Mouse (Mus musculus): Measurements from ENCODE around the gene Clasrp. TPM values are rescaled to one million over a fixed set of nuclear protein-coding genes. Genes with fewer than 3 reads are reported as not detected.

The Clasrp gene
- total RNA-seq, 2 experiments from 2014 or later = 78.0 to 81.5 TPM

DNA sequence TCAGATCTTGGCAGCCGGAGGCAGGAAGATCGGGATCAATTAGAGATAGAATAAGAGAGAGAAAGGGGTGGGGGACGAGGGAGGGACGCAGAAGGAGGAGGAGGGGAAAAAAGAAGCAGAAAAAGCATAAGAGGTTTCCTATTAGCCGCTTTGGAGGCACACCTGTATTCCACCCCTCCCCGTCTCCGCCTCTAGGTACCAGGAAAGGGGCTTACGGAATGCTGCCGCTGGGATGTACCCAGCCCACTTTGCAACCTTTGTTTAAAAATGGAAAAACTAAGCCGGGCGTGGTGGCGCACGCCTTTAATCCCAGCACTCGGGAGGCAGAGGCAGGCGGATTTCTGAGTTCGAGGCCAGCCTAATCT, 30.5 kb downstream of the Clasrp start:
- no peak for DNase-seq (ENCODE audit: extremely low spot score in 1 of 2, low spot score in 2 of 2)
- intact Hi-C loops (cut with DNase I) = loop anchor here (5.0 kb wide), 1 partner anchor 166 kb away; no protein-coding TSS in a partner anchor

DNA sequence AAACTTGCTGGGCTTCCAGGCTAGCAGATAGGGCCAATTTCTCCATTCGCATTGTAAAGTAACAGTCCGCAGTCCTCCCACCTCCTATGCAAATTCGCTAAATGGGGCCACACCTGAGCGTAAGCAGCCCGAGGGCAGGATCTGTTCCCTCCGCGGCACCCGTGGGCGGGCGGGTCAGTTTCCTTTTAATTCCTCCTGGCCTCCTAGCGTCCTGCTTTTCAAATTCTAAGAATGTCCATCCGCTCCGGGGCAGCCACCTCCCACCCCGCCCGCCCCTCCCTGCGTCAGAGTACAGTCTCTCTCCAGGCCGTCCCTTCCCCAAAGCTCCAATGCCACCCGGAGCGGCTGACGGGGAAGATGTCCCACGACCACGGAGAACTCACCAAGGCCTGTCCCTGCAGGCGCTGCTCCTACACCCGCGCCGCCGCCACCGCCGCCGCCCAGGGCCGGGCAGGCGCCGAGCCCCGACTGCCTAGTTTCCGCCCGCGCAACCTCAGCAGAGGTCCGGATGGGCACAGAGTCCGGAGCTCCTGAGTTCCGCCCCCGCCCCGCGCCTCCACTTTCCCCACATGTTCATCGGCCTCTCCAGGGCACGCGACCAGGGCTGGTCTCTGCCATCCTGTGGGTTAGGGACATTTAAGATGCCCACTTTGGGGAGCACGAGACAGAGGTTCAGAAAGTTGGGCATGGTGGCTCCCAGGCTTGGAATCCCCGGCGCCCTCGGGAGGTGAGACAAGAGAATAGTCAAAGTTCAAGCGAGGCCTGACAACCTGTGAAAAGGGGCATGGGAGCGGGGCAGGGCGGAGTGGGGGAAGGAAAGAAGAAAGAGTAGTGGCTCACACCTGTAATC, 31.1 kb downstream of the Clasrp start:
- intact Hi-C loops (cut with DNase I) = loop anchor here (5.0 kb wide), 1 partner anchor 166 kb away; no protein-coding TSS in a partner anchor
- DNase-seq (ENCODE audit: extremely low spot score in 1 of 2, low spot score in 2 of 2) = peak; percentile 56 to 88

DNA sequence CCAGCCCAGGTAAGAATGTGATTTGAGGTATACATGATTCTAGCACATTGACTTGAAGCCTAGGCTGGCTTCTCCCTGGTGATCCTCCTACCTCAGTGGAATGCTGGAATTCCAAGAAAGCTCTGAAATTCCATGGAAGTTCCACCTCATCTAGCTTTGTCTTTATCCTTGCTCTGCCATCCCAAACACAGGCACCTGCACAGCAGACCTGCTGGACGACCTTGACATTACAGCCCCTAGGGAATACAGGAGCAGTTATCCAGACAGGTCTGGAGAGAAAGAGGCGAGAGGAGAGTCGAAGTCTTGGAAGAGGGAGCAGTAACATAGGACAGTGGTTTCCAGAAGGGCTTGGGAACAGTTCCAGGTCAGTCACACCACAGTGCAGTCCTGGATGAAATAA, 34.6 kb downstream of the Clasrp start:
- intact Hi-C loops (cut with DNase I) = loop anchor here (5.0 kb wide), 1 partner anchor 162 kb away; no protein-coding TSS in a partner anchor

DNA sequence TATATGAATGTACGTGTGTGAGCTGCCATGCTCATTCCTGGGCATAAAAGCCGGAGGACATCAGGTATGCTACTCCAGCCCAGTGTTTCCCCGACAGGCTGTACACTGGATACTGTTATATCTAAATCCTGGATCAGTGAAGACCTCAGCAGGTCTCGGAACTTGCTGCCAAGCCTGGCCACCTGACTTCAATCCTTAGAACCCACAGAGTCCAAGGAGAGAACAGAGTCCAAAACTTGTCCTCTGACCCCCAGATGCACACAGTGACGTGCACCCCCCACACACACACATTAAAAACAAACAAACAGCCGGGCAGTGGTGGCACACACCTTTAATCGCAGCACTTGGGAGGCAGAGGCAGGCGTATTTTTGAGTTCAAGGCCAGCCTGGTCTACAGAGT, 36.9 kb downstream of the Clasrp start:
- intact Hi-C loops (cut with DNase I) = no loop called here

More for the DNA sequence above, 34.6 kb downstream of the Clasrp start:
- DNase-seq (ENCODE audit: extremely low spot score in 1 of 2, low spot score in 2 of 2) = no peak

DNA sequence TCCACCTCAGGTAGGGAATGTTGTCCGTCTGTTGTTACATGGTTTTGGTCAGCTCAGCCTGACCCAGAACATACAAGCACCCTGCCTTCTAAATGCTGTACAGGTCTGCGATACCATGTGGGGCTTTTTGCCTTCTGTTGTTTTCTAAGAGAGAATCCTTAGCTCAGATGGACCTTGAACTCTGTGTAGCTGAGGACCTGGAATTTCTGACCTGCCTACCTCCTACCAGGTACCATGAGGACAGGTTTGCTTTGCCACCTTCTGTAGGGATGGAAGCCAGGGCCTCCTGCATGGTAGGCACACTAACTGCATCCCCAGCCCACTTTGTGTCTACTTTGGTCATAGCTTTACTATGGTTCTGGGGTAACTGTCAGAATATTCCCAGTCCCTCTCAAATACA, 38.5 kb downstream of the Clasrp start:
- intact Hi-C loops (cut with DNase I) = no loop called here
- DNase-seq (ENCODE audit: extremely low spot score in 1 of 2, low spot score in 2 of 2) = no peak

More for the DNA sequence above, 36.9 kb downstream of the Clasrp start:
- no peak for DNase-seq (ENCODE audit: extremely low spot score in 1 of 2, low spot score in 2 of 2)

DNA sequence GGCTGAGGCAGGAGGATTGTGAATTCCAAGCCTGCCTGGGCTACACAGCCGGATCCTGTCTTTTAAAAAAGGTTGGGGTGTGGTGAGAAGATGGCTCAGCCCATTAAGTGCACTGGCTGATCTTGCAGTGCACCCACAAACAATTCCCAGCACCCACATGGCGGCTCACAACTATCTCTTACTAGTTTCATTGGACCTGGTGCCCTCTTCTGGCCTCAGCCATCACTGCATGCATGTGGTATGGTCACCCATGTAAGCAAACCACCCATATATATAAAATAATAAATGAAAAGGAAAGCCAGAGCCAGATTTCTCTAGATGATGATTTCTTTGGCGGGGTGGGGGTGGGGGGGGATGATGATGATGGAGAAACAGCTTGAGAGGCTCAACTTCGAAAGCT, 39.8 kb downstream of the Clasrp start:
- intact Hi-C loops (cut with DNase I) = no loop called here
- no peak for DNase-seq (ENCODE audit: extremely low spot score in 1 of 2, low spot score in 2 of 2)

DNA sequence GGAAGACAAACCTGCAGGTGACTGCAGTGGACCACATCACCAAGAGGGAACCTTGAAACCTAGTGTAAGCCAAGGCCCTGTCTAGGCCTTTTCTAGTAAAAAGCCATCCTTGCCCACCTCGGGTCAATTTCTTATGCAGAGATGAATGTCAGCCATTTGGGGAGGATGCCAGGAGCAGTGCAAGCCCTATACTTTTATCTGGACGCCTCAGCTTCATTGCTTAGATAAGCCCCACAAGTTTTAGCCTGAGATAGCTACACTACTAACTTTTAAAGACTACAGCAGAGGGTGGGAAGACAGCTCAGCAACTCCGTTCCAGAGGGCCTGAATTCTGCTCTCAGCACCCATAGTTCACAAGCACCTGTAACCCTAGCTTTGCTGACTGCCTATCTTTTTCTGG, 40.4 kb downstream of the Clasrp start:
- intact Hi-C loops (cut with DNase I) = no loop called here

DNA sequence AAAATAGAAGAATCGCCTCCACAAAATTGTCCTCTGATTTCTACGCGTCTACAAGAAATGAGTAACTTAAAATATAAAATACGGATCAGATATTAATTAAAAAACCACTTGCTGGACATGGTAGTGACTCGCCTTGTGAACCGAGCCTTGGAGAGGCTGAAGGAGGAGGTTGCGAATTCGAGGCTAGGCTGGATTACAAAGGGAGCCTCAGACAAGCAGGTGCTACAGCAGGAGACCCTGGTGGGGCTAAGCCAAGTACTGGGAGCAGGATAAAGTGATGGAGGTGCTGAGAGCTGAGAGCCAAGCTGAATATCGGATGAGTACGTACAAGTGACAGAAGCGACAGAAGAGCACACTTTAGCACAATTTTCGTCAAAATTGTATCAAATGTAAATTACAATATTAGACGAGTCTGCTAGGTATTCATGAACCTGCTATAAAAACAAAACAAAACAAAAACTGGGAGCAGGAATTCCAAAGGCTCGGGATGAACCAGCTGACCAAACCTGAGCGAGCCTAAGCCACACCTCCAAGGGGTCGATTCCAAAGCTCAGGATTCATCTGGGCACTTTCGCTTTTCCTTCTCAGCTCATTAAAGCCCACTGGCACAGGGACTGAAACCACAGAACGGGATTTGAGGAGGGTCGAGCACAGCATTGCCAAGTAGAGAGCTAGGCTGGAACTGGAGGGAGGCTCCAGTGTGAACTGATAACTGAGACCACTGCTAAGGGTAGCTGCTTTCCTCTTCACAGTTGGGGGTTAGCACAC, 41.5 kb downstream of the Clasrp start, which contains the start of gene Ppp1r37:
Gene Ppp1r37, minus strand, starts transcription at position 434 of the 768 bp plus-strand sequence.
- intact Hi-C loops (cut with DNase I) = no loop called here

More for the DNA sequence above, 40.4 kb downstream of the Clasrp start:
- no peak for DNase-seq (ENCODE audit: extremely low spot score in 1 of 2, low spot score in 2 of 2)

DNA sequence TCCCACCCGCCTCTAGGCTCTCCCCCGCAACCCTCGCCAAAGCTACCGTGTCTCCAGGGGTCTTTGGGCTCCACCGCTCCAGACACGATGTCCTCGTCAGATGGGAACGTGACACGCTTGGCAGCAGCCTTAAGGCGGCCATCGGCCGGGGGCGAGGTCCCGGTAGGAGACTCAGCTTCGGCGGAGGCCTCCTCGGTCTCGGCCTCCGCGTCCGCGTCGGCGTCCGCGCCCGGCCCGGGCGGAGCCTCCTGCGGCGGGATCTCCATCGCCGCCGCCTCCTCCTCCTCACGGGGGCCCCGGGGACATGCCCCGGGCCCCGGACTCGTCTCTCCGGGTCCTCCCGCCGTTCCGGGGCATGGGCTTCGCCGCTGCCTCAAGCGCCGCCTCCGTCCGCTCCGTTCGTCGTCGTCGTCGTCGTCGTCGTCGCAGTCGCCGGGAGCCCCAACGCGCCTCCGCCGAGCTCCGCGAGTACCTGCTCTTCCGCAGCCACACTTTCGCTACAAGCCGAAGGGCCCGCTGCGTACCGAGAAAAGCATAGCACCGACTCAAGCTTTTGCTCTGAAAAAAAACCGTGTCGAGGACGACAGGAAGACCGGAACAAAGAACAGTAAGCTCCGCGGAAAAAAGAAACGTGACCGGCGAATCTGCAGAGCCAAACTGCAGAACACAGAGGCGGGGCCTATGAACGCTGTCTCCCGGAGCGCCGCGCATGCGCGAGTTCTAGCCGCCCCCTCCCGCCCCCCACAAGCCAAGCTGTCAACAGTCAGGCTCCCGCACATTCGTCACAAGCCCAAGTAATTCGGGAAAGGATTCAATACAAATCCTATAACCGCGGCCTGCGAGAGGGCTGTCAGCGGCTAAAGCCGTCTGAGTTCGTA, 42.3 kb downstream of the Clasrp start:
- intact Hi-C loops (cut with DNase I) = no loop called here

More for the DNA sequence above, 41.5 kb downstream of the Clasrp start, which contains the start of gene Ppp1r37:
- no peak for DNase-seq (ENCODE audit: extremely low spot score in 1 of 2, low spot score in 2 of 2)

DNA sequence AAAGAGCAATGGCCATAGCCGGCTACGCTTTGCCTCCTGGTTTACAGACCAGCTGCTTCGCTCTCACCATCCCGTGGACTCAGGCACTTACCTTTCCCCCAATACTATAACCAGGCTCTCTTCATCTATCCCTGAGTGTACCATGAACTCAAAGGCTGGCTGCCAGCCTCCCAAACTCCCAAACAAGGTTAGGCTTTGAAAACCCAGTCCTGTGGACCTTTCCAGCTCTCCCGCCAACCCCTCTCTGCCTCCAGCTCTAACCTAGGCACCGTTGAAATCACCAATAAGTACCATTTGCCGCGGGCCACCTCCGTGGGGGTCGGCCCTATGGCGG, 42.9 kb downstream of the Clasrp start:
- intact Hi-C loops (cut with DNase I) = no loop called here
- DNase-seq (ENCODE audit: extremely low spot score in 1 of 2, low spot score in 2 of 2) = no peak

More for the DNA sequence above, 42.3 kb downstream of the Clasrp start:
- DNase-seq (ENCODE audit: extremely low spot score in 1 of 2, low spot score in 2 of 2) = peak; percentile 79 to 94

DNA sequence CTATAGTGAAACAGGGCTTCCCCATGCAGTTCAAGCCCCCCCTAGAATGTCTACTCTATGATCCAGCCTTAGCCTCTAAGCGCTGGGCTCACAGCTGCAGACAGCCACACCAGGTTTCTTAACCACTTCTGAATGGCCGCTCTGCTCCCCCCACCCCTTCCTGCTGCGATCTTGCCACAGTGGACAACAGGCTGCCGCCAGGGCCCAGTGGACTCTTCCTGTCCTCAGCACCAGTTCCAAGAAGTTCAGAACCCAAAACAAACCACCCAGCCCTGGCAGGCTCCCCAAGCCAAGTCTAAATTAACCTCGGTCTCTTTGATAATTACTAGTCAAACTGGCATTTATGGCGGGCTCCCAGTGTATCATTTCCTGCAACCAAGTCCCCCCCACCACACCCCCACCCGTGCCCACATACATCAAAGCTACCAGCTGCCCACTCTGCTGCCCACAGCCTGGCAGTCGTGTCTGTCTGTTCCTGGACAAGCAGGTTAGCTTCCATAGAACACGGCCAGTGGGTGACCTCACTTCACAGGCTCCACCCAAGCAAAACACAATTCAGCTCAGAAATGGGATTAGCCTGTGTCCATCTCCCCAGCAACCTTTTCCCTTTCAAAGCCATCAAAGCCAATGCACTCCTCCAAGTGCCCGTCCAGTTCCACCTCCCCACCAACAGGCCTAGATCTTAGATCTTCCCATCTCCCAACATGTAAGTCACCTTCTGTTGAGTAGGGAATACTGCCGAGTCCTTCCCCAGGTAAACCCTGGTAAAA, 43.6 kb downstream of the Clasrp start:
- DNase-seq (ENCODE audit: extremely low spot score in 1 of 2, low spot score in 2 of 2) = no peak
- intact Hi-C loops (cut with DNase I) = no loop called here

DNA sequence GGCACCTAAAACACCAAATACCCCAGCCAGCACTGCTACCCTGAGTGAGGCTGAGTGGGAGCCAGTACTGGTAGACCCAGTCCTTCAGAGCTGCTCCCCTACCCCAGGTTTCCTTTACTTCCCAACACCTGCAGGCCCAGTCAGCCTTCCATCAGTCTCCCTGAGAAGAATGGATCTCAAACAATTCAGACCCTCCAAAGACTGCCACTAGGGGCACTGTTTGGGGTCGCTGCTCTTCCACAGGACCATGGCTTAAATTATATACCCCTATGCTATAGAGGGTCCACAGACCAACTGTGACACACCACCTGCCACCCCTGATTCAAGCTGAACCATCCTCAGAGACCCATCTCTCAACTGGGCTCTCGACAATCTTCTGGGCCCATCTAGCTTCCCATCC, 45.3 kb downstream of the Clasrp start:
- intact Hi-C loops (cut with DNase I) = no loop called here
- DNase-seq (ENCODE audit: extremely low spot score in 1 of 2, low spot score in 2 of 2) = no peak

DNA sequence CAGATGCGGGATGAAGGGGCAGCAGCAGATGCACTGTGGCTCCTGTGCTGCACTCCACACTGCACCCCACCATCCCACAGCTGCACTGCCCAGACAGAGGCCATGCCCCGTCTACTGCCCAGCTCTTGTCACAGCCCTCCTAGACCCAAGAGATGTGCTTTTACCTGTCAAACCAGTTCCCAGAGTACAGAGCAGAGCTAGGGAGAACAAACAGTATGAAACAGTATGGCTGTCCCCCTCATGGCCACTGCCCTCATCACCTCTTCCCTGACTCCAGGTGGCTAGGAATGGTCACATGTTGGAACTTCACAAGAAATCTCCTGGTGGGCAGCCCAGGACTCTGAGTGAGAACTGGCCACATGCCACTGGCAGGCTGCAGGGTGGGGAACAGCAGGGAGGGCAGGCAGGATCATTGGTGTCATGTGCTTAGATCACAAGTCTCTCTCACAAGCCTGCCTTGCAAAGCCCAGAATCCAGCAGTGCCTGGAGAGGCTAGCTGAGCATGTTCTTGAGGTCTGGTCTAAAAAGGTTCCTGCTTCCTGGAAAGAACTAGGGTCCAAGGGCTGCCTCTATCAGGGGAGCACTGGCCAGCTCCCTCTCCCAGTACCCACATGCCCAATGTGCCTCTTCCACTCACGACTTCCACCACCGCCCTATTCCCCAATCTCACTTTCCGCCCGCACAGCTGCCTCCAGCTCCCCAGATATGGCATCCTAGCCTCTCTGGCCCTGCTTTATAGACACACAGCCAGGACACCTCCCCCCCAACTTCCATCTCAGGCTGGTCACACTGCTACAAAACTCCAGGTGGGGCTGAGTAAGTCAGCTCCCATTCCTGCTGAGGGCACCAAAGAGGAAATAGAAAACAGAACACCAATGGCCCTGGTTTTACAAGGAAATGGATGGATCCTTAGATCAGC, 46.0 kb downstream of the Clasrp start:
- intact Hi-C loops (cut with DNase I) = no loop called here

DNA sequence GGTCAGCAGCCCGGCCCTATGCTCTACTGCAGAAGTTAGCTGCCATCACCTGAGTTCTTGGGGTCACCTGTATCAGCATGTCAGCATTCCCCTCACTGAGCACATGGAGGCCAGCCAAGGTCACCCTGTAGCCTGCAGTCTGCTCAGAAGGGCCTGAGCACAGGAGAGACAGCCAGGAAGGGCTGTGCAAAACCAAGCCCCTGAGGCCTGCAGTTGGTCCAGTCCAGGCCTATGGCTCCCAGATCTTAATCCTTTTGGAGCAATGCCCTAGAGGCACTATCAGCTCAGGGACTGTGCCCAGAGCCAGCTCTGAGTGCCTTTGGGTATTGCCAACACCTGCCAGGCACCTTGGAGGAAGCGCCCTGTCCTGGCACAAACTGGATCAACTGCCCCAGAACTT, 47.2 kb downstream of the Clasrp start:
- intact Hi-C loops (cut with DNase I) = no loop called here
- no peak for DNase-seq (ENCODE audit: extremely low spot score in 1 of 2, low spot score in 2 of 2)

More for the DNA sequence above, 46.0 kb downstream of the Clasrp start:
- DNase-seq (ENCODE audit: extremely low spot score in 1 of 2, low spot score in 2 of 2) = no peak

DNA sequence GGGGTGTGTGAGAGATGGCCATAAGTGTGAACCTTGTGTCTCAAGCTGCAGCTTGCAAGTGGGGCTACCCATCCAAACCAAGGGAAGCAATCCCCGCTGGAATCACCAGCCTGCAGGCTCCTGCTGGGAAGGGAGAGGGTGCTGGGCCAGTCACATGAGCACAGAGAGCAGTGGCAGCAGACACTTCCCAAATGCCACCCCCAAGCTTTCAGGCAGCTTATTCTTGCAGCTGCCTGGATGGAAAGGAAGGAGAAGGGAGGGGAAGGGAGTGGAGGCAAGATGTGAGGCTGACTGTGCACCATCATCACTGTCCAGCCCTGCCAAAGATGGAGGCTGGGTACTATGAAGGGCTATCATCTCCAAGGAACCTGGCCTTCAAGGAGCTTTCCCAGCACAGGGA, 50.1 kb downstream of the Clasrp start:
- no peak for DNase-seq (ENCODE audit: extremely low spot score in 1 of 2, low spot score in 2 of 2)
- intact Hi-C loops (cut with DNase I) = no loop called here

DNA sequence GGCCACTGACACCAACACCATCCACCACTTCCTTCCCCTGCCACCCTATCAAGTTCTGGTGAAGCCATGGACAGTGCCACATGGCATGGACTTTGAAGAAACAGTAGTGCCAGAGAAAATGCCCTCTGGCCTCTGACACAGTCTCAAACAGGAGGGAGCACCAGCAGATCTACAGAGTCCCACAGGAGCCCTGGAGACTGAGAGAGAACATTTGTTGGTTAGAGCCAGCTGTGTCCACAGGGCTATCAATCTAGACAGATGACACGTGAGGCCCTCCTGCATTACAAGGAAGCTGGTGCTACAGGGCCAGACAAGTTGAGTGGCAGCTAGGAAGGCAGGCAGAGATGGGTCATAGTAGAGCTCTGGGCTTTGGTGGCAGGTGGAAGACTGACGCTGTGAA, 51.8 kb downstream of the Clasrp start:
- DNase-seq (ENCODE audit: extremely low spot score in 1 of 2, low spot score in 2 of 2) = no peak
- intact Hi-C loops (cut with DNase I) = no loop called here

DNA sequence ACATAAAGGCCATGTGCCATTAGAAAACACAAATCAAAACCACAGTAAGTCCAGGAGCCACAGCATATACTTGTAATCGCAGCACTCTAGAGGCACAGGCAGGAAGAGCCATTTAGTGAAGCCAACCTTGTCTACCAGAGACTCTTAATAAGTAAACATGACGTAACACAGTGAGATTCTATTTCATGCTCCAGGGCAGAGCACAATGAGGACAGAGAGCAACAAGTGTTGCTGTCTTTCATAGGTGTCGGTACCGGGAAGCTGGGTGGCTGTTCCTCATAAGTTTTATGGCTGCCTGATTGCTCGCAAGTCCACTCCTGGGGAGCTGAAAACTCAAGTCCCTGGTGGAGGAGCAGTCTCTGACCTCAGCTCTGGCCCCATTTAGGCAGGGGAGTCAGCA, 52.7 kb downstream of the Clasrp start:
- intact Hi-C loops (cut with DNase I) = no loop called here
- no peak for DNase-seq (ENCODE audit: extremely low spot score in 1 of 2, low spot score in 2 of 2)

Data from left cerebral cortex, postnatal 10 days (tissue).